ENCODE assay signal across 18 mouse cellular contexts in the genomic region with DNA sequence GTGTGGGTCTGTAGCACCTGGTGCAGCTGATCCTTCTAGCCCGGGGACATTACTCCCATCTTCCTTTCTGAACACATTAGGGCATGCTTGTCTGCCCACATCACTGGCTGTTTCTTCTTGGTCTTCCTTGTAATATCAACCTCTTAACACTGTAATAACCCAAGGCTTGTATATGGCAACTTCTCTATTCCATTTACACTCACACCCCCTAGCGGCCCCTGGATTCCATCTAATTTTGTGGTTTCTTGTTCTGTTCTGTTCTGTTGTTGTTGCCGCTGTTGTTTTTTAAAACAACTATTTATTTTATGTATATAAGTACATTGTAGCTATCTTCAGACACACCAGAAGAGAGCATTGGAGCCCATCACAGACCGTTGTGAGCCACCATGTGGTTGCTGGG. TPM values are rescaled to one million over a fixed set of nuclear protein-coding genes. Genes with fewer than 3 reads are reported as not detected.
DNase-seq lines count a peak whose midpoint lies in the region; ATAC-seq and TF ChIP-seq lines count a peak whose summit lies in the region.
"Had no signal": no experiment of that assay in that cellular context is flagged by ENCODE, and none has a peak within 500 bp of the region (broad histone marks: within the 10 kb centered on the region; RNA-seq: fewer than 3 reads in every experiment).

No protein-coding gene starts in this region.

- H3K4me1 ChIP-seq in hindbrain, embryonic 12.5 days: peaks cover 50% of the 10 kb centered on the region
- H3K4me1 ChIP-seq in hindbrain, embryonic 11.5 days (replicated peaks; ENCODE audit: control insufficient read depth, insufficient read depth, low read length): peaks cover 16% of the 10 kb centered on the region; the same call in 1 of the 2 replicates
- peaks cover 17% of the 10 kb centered on the region for H3K4me1 ChIP-seq in testis, adult 2 months (ENCODE audit: control insufficient read depth, insufficient read depth, low read length)
- H3K4me1 ChIP-seq in neural tube, embryonic 15.5 days: peaks cover 64% of the 10 kb centered on the region

- DNase-seq in hindbrain, embryonic 11.5 days (ENCODE audit: low spot score): no peak
- no peak for DNase-seq in testis, postnatal 10 days (ENCODE audit: low spot score)
- peak; percentile 29 for DNase-seq in induced T-regulatory cell, adult 2 months (ENCODE audit: low read depth)
- no peak for DNase-seq in urinary bladder, adult 2 months (ENCODE audit: low spot score)
- DNase-seq in liver: no peak
- DNase-seq: adrenal gland, postnatal 14 days; cerebellum, adult 8-10 months; embryo, embryonic 11 days; kidney, adult 2 months; kidney, postnatal 4 days; layer of hippocampus, postnatal 36 days had no signal

- TF ChIP-seq CTCF in testis, adult 2 months (IDR thresholded peaks at IDR 0.05; ENCODE audit: control insufficient read depth, insufficient read depth, insufficient replicate concordance, low read depth, low read length): no peak

- H3K4me2 ChIP-seq in hindbrain, embryonic 12.5 days (replicated peaks): peak overlapping the region; percentile 81
- no peak overlapping the region for H3K4me2 ChIP-seq in hindbrain, embryonic 11.5 days (replicated peaks; ENCODE audit: low read depth, low read length)
- H3K4me2 ChIP-seq in neural tube, embryonic 15.5 days: peak overlapping the region; percentile 77
- H3K4me2 ChIP-seq: heart, embryonic 12.5 days; liver, embryonic 11.5 days; lung, embryonic 15.5 days had no signal

- H3K27me3 ChIP-seq in hindbrain, embryonic 12.5 days: peaks cover 19% of the 10 kb centered on the region
- H3K27me3 ChIP-seq in hindbrain, embryonic 11.5 days (ENCODE audit: control insufficient read depth, insufficient read depth, low read length): peaks cover 11% of the 10 kb centered on the region
- no peaks in the 10 kb centered on the region; the same call in 1 of the 2 replicates for H3K27me3 ChIP-seq in testis, adult 2 months (ENCODE audit: control insufficient read depth, insufficient read depth, low read length)
- H3K27me3 ChIP-seq in neural tube, embryonic 15.5 days (replicated peaks): no peaks in the 10 kb centered on the region; the same call in 1 of the 2 replicates

- no peak for ATAC-seq in hindbrain, embryonic 12.5 days (ENCODE audit: low FRiP score)
- no peak for ATAC-seq in hindbrain, embryonic 11.5 days (ENCODE audit: low FRiP score)
- no peak for ATAC-seq in neural tube, embryonic 15.5 days (ENCODE audit: low FRiP score)

- 87% methylated on average over 4 of the region's 4 CpGs for WGBS in hindbrain, embryonic 12.5 days
- 90% methylated on average over 4 of the region's 4 CpGs for WGBS in hindbrain, embryonic 11.5 days
- WGBS in neural tube, embryonic 15.5 days: 92% methylated on average over 4 of the region's 4 CpGs

- H3K36me3 ChIP-seq in hindbrain, embryonic 12.5 days: peaks cover 33% of the 10 kb centered on the region
- peaks cover 2% of the 10 kb centered on the region; the same call in 1 of the 2 replicates for H3K36me3 ChIP-seq in hindbrain, embryonic 11.5 days (ENCODE audit: control insufficient read depth, insufficient read depth, low read length)
- H3K36me3 ChIP-seq in testis, adult 2 months (ENCODE audit: control insufficient read depth, insufficient read depth, low read length): no peaks in the 10 kb centered on the region
- peaks cover 30% of the 10 kb centered on the region for H3K36me3 ChIP-seq in neural tube, embryonic 15.5 days
- H3K36me3 ChIP-seq: lung, embryonic 15.5 days had no signal

- H3K27ac ChIP-seq in hindbrain, embryonic 12.5 days: no peak overlapping the region
- no peak overlapping the region for H3K27ac ChIP-seq in hindbrain, embryonic 11.5 days (ENCODE audit: low read depth, low read length)
- no peak overlapping the region for H3K27ac ChIP-seq in testis, adult 2 months (ENCODE audit: control insufficient read depth, insufficient read depth, low read depth, low read length)
- no peak overlapping the region for H3K27ac ChIP-seq in neural tube, embryonic 15.5 days (replicated peaks)
- H3K27ac ChIP-seq: lung, embryonic 15.5 days had no signal

- H3K4me3 ChIP-seq in hindbrain, embryonic 12.5 days: no peak overlapping the region
- no peak overlapping the region for H3K4me3 ChIP-seq in hindbrain, embryonic 11.5 days (ENCODE audit: low read depth, low read length)
- H3K4me3 ChIP-seq in testis, adult 2 months (ENCODE audit: control insufficient read depth, low read depth, low read length): peak overlapping the region; percentile 58
- H3K4me3 ChIP-seq in neural tube, embryonic 15.5 days (replicated peaks): peak overlapping the region; percentile 8; the same call in 1 of the 2 replicates
- H3K4me3 ChIP-seq: heart, embryonic 12.5 days; lung, embryonic 15.5 days had no signal

- H3K9me3 ChIP-seq in hindbrain, embryonic 12.5 days (replicated peaks): no peaks in the 10 kb centered on the region
- H3K9me3 ChIP-seq in hindbrain, embryonic 11.5 days (ENCODE audit: control insufficient read depth, low read length): no peaks in the 10 kb centered on the region
- no peaks in the 10 kb centered on the region for H3K9me3 ChIP-seq in neural tube, embryonic 15.5 days (replicated peaks)
- H3K9me3 ChIP-seq: G1E; heart, embryonic 12.5 days; lung, embryonic 15.5 days had no signal

- H3K9ac ChIP-seq in hindbrain, embryonic 12.5 days: no peak overlapping the region
- no peak overlapping the region for H3K9ac ChIP-seq in hindbrain, embryonic 11.5 days (ENCODE audit: low read depth, low read length)
- no peak overlapping the region for H3K9ac ChIP-seq in neural tube, embryonic 15.5 days (replicated peaks)
- H3K9ac ChIP-seq: heart, embryonic 12.5 days; lung, embryonic 15.5 days had no signal

- TF ChIP-seq POLR2A in testis, adult 2 months (IDR thresholded peaks at IDR 0.05; ENCODE audit: control insufficient read depth, low read depth, low read length): no peak

RNA-seq across cellular contexts. Expression of a gene that starts 2.8 kb away (rescaled TPM):
- polyA plus RNA-seq in hindbrain, embryonic 12.5 days (2016; fragmentation: Nextera tagmentation; extraction: Ambion mirVana): 63.2 and 74.0 TPM in 2 replicates
- polyA plus RNA-seq in hindbrain, embryonic 11.5 days (2014; fragmentation: Nextera tagmentation; extraction: Ambion mirVana): 31.7 and 40.2 TPM in 2 replicates
- polyA plus RNA-seq in testis, adult 2 months (2012; rRNA removed): 78.2 and 90.9 TPM in 2 replicates
- polyA plus RNA-seq in neural tube, embryonic 15.5 days (2015; fragmentation: Nextera tagmentation; extraction: Ambion mirVana): 104 and 122 TPM in 2 replicates
- polyA plus RNA-seq in urinary bladder, adult 2 months (2012; rRNA removed): 2.7 and 2.9 TPM in 2 replicates

RNA-seq across cellular contexts. Expression of a gene that starts 9.0 kb away (rescaled TPM):
- polyA plus RNA-seq in hindbrain, embryonic 12.5 days (2016; fragmentation: Nextera tagmentation; extraction: Ambion mirVana): 12.7 and 15.7 TPM in 2 replicates
- polyA plus RNA-seq in hindbrain, embryonic 11.5 days (2014; fragmentation: Nextera tagmentation; extraction: Ambion mirVana): 6.0 and 10.0 TPM in 2 replicates
- 28.2 and 28.5 TPM in 2 replicates for polyA plus RNA-seq in testis, adult 2 months (2012; rRNA removed)
- 10.6 and 11.3 TPM in 2 replicates for polyA plus RNA-seq in neural tube, embryonic 15.5 days (2015; fragmentation: Nextera tagmentation; extraction: Ambion mirVana)
- 4.3 and 4.5 TPM in 2 replicates for polyA plus RNA-seq in urinary bladder, adult 2 months (2012; rRNA removed)

RNA-seq across cellular contexts. Expression of a gene that starts 10.6 kb away (rescaled TPM):
- polyA plus RNA-seq in hindbrain, embryonic 12.5 days (2016; fragmentation: Nextera tagmentation; extraction: Ambion mirVana): 68.8 and 69.9 TPM in 2 replicates
- 96.7 and 97.1 TPM in 2 replicates for polyA plus RNA-seq in hindbrain, embryonic 11.5 days (2014; fragmentation: Nextera tagmentation; extraction: Ambion mirVana)
- 64.1 and 67.7 TPM in 2 replicates for polyA plus RNA-seq in testis, adult 2 months (2012; rRNA removed)
- polyA plus RNA-seq in neural tube, embryonic 15.5 days (2015; fragmentation: Nextera tagmentation; extraction: Ambion mirVana): 41.6 and 61.6 TPM in 2 replicates
- polyA plus RNA-seq in urinary bladder, adult 2 months (2012; rRNA removed): 59.3 and 75.5 TPM in 2 replicates

RNA-seq across cellular contexts. Expression of a gene that starts 11.0 kb away (rescaled TPM):
- polyA plus RNA-seq in hindbrain, embryonic 12.5 days (2016; fragmentation: Nextera tagmentation; extraction: Ambion mirVana): 2.7 and 4.0 TPM in 2 replicates
- polyA plus RNA-seq in hindbrain, embryonic 11.5 days (2014; fragmentation: Nextera tagmentation; extraction: Ambion mirVana): 2.7 and 3.1 TPM in 2 replicates
- polyA plus RNA-seq in testis, adult 2 months (2012; rRNA removed): 0.09 and 0.11 TPM in 2 replicates
- polyA plus RNA-seq in neural tube, embryonic 15.5 days (2015; fragmentation: Nextera tagmentation; extraction: Ambion mirVana): 5.7 and 6.2 TPM in 2 replicates
- polyA plus RNA-seq in urinary bladder, adult 2 months (2012; rRNA removed): 2.8 and 4.0 TPM in 2 replicates

RNA-seq across cellular contexts. Expression of a gene that starts 17.3 kb away (rescaled TPM):
- polyA plus RNA-seq in hindbrain, embryonic 12.5 days (2016; fragmentation: Nextera tagmentation; extraction: Ambion mirVana): 0.23 TPM in 1 of 2 replicates, not detected in the other
- polyA plus RNA-seq in hindbrain, embryonic 11.5 days (2014; fragmentation: Nextera tagmentation; extraction: Ambion mirVana): 0.21 and 0.52 TPM in 2 replicates
- polyA plus RNA-seq in testis, adult 2 months (2012; rRNA removed): 0.09 and 0.20 TPM in 2 replicates
- polyA plus RNA-seq in neural tube, embryonic 15.5 days (2015; fragmentation: Nextera tagmentation; extraction: Ambion mirVana): 0.45 and 0.92 TPM in 2 replicates
- 4.8 TPM in 2 replicates for polyA plus RNA-seq in urinary bladder, adult 2 months (2012; rRNA removed)
- polyA plus RNA-seq: heart, embryonic 12.5 days; liver, embryonic 11.5 days had no signal

Comparison
In these comparisons a context has a peak if more than half of its experiments do, and no peak if none do; other contexts are left out.
1. H3K4me3 ChIP-seq: peak in testis, adult 2 months (single experiment) and neural tube, embryonic 15.5 days (single experiment); none in hindbrain, embryonic 12.5 days (single experiment) and hindbrain, embryonic 11.5 days (single experiment).